Mouse (Mus musculus): ENCODE results near the gene Fhod1.
A peak's percentile ranks its signal among the peaks of the same experiment; 100 is the strongest.

The Fhod1 gene

GRCm38 (mm10) chr8:105315073-105315769, 32.5 kb downstream of the Fhod1 start:
- DNase-seq (ENCODE audit: low spot score) = no peak

- DNase-seq (ENCODE audit: low spot score) = no peak
Observed at GRCm38 (mm10) chr8:105313622-105314402, 33.9 kb downstream of the Fhod1 start.

GRCm38 (mm10) chr8:105312891-105313481, 34.8 kb downstream of the Fhod1 start:
- no peak for DNase-seq (ENCODE audit: low spot score)

- no peak for DNase-seq (ENCODE audit: low spot score)
Observed at GRCm38 (mm10) chr8:105311718-105312117, 36.0 kb downstream of the Fhod1 start.

GRCm38 (mm10) chr8:105310118-105310517, 37.6 kb downstream of the Fhod1 start:
- no peak for DNase-seq (ENCODE audit: low spot score)

GRCm38 (mm10) chr8:105309142-105309847, 38.5 kb downstream of the Fhod1 start:
- DNase-seq (ENCODE audit: low spot score) = no peak

- no peak for DNase-seq (ENCODE audit: low spot score)
Observed at GRCm38 (mm10) chr8:105308428-105308827, 39.3 kb downstream of the Fhod1 start.

GRCm38 (mm10) chr8:105307670-105308069, 40.1 kb downstream of the Fhod1 start:
- DNase-seq (ENCODE audit: low spot score) = no peak

GRCm38 (mm10) chr8:105306146-105306691, 41.5 kb downstream of the Fhod1 start:
- DNase-seq (ENCODE audit: low spot score) = peak; percentile 1

- DNase-seq (ENCODE audit: low spot score) = no peak
Observed at GRCm38 (mm10) chr8:105305211-105306145, 42.3 kb downstream of the Fhod1 start, which contains the start of gene Elmo3. Gene Elmo3, plus strand, starts transcription at chr8:105305601.

- DNase-seq (ENCODE audit: low spot score) = no peak
Observed at GRCm38 (mm10) chr8:105304325-105305210, 43.2 kb downstream of the Fhod1 start.

- DNase-seq (ENCODE audit: low spot score) = no peak
Observed at GRCm38 (mm10) chr8:105303874-105304273, 43.9 kb downstream of the Fhod1 start.

GRCm38 (mm10) chr8:105303396-105303795, 44.4 kb downstream of the Fhod1 start:
- no peak for DNase-seq (ENCODE audit: low spot score)

GRCm38 (mm10) chr8:105299962-105300361, 47.8 kb downstream of the Fhod1 start:
- no peak for DNase-seq (ENCODE audit: low spot score)

- no peak for DNase-seq (ENCODE audit: low spot score)
Observed at GRCm38 (mm10) chr8:105298351-105299252, 49.2 kb downstream of the Fhod1 start.

- peak; percentile 86 for DNase-seq (ENCODE audit: low spot score)
Observed at GRCm38 (mm10) chr8:105297511-105298192, 50.1 kb downstream of the Fhod1 start, which contains the start of gene E2f4. Gene E2f4, plus strand, starts transcription at chr8:105297663.

GRCm38 (mm10) chr8:105295895-105296573, 51.7 kb downstream of the Fhod1 start, which contains the start of gene Exoc3l:
Gene Exoc3l, minus strand, starts transcription at chr8:105296101.
- peak; percentile 77 for DNase-seq (ENCODE audit: low spot score)
